Mouse (Mus musculus): Measurements from ENCODE around the gene Tsr1. TPM values are rescaled to one million over a fixed set of nuclear protein-coding genes. Genes with fewer than 3 reads are reported as not detected.
A peak's percentile ranks its signal among the peaks of the same experiment; 100 is the strongest.

Gene Tsr1
- 41.2 and 41.8 TPM in 2 replicates for polyA plus RNA-seq (2015; fragmentation: Nextera tagmentation; extraction: Ambion mirVana)

GRCm38 (mm10) chr11:74897678-74898516 lies at the start of gene Tsr1:
TSS of gene Tsr1 (plus strand) at chr11:74898071.
- Histone ChIP-seq H3K4me3 (replicated peaks) (peak within 1 kb of the TSS; percentile 79), H3K9ac (peak within 1 kb of the TSS; percentile 65), H3K36me3 (peaks cover 34% of the 10 kb centered on the region), H3K9me3 (replicated peaks) (no peaks in the 10 kb centered on the region), H3K4me2 (replicated peaks) (peak within 1 kb of the TSS; percentile 96), H3K27ac (replicated peaks) (peak within 1 kb of the TSS; percentile 86), H3K27me3 (no peaks in the 10 kb centered on the region), H3K4me1 (peaks cover 11% of the 10 kb centered on the region)
- ATAC-seq (ENCODE audit: insufficient number of reproducible peaks, low FRiP score, low TSS enrichment, low read depth): peak; percentile 80
- WGBS: under 1% methylated on average over 54 of the region's 54 CpGs

- Histone ChIP-seq H3K4me1 (peaks cover 8% of the 10 kb centered on the region), H3K9ac (no peak overlapping the region)
- WGBS: 69% methylated on average over 14 of the region's 14 CpGs
These were observed 46.7 kb upstream of the Tsr1 start for GRCm38 (mm10) chr11:74850998-74851661.

DNA sequence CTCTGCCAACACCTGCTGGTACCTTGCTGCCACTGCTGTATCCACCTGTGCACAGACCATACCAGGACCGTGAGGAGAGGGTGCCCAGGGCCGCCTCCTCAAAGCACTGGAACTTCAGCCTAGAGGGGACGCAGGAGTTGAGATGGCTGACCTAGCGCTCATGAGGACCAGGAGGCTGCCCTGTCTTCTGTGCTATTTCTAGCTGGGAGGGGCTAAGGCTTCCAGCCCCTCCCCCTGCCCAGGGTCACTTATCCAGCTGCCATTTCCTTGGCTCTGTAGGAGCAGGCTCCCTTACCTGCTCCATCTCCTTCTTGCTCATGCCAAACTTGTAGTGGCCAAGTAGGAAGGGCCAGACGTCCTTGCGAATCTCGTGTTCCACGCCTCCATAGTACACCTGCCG lies 40.1 kb upstream of the Tsr1 start:
- 83% methylated on average over 9 of the region's 9 CpGs for WGBS
- Histone ChIP-seq H3K9me3 (replicated peaks) (no peaks in the 10 kb centered on the region), H3K27ac (replicated peaks) (no peak overlapping the region), H3K36me3 (peaks cover 9% of the 10 kb centered on the region), H3K4me2 (replicated peaks) (no peak overlapping the region), H3K4me3 (replicated peaks) (no peak overlapping the region), H3K27me3 (no peaks in the 10 kb centered on the region), H3K9ac (no peak overlapping the region), H3K4me1 (no peaks in the 10 kb centered on the region)
- no peak for ATAC-seq (ENCODE audit: insufficient number of reproducible peaks, low FRiP score, low TSS enrichment, low read depth)

More at GRCm38 (mm10) chr11:74850998-74851661, 46.7 kb upstream of the Tsr1 start:
- Histone ChIP-seq H3K36me3 (peaks cover 9% of the 10 kb centered on the region), H3K9me3 (replicated peaks) (no peaks in the 10 kb centered on the region), H3K4me2 (replicated peaks) (no peak overlapping the region), H3K27me3 (no peaks in the 10 kb centered on the region), H3K27ac (replicated peaks) (no peak overlapping the region), H3K4me3 (replicated peaks) (no peak overlapping the region)
- ATAC-seq (ENCODE audit: insufficient number of reproducible peaks, low FRiP score, low TSS enrichment, low read depth): no peak

GRCm38 (mm10) chr11:74862129-74862528 lies 35.7 kb upstream of the Tsr1 start:
- Histone ChIP-seq H3K4me2 (replicated peaks) (no peak overlapping the region), H3K27ac (replicated peaks) (no peak overlapping the region), H3K36me3 (peaks cover 3% of the 10 kb centered on the region; the same call in 1 of the 2 replicates), H3K4me3 (replicated peaks) (no peak overlapping the region), H3K4me1 (peaks cover 10% of the 10 kb centered on the region; the same call in 1 of the 2 replicates), H3K9me3 (replicated peaks) (no peaks in the 10 kb centered on the region), H3K27me3 (no peaks in the 10 kb centered on the region), H3K9ac (no peak overlapping the region)
- ATAC-seq (ENCODE audit: insufficient number of reproducible peaks, low FRiP score, low TSS enrichment, low read depth): no peak
- 78% methylated on average over 5 of the region's 5 CpGs for WGBS

GRCm38 (mm10) chr11:74863471-74863870 lies 34.4 kb upstream of the Tsr1 start:
- Histone ChIP-seq H3K4me3 (replicated peaks) (no peak overlapping the region), H3K9me3 (replicated peaks) (no peaks in the 10 kb centered on the region), H3K27me3 (no peaks in the 10 kb centered on the region), H3K4me2 (replicated peaks) (no peak overlapping the region), H3K36me3 (peaks cover 11% of the 10 kb centered on the region; the same call in 1 of the 2 replicates), H3K27ac (replicated peaks) (no peak overlapping the region), H3K9ac (no peak overlapping the region), H3K4me1 (peaks cover 10% of the 10 kb centered on the region; the same call in 1 of the 2 replicates)
- WGBS: 28% methylated on average over 11 of the region's 11 CpGs
- no peak for ATAC-seq (ENCODE audit: insufficient number of reproducible peaks, low FRiP score, low TSS enrichment, low read depth)

- peaks cover 11% of the 10 kb centered on the region; the same call in 1 of the 2 replicates for H3K36me3 ChIP-seq
- WGBS: 78% methylated on average over 9 of the region's 9 CpGs
These were observed 33.5 kb upstream of the Tsr1 start for GRCm38 (mm10) chr11:74864421-74864820.

GRCm38 (mm10) chr11:74865252-74865651 lies 32.6 kb upstream of the Tsr1 start:
- Histone ChIP-seq H3K9ac (no peak overlapping the region), H3K27ac (replicated peaks) (no peak overlapping the region), H3K4me2 (replicated peaks) (no peak overlapping the region), H3K4me1 (peaks cover 10% of the 10 kb centered on the region; the same call in 1 of the 2 replicates), H3K27me3 (no peaks in the 10 kb centered on the region), H3K4me3 (replicated peaks) (no peak overlapping the region), H3K9me3 (replicated peaks) (no peaks in the 10 kb centered on the region), H3K36me3 (peaks cover 11% of the 10 kb centered on the region; the same call in 1 of the 2 replicates)
- no peak for ATAC-seq (ENCODE audit: insufficient number of reproducible peaks, low FRiP score, low TSS enrichment, low read depth)
- WGBS: 79% methylated on average over 9 of the region's 9 CpGs

More at GRCm38 (mm10) chr11:74864421-74864820, 33.5 kb upstream of the Tsr1 start:
- no peaks in the 10 kb centered on the region for H3K27me3 ChIP-seq
- H3K9ac ChIP-seq: no peak overlapping the region
- no peak overlapping the region for H3K4me3 ChIP-seq (replicated peaks)
- no peak overlapping the region for H3K27ac ChIP-seq (replicated peaks)
- ATAC-seq (ENCODE audit: insufficient number of reproducible peaks, low FRiP score, low TSS enrichment, low read depth): no peak
- H3K4me1 ChIP-seq: peaks cover 10% of the 10 kb centered on the region; the same call in 1 of the 2 replicates
- no peak overlapping the region for H3K4me2 ChIP-seq (replicated peaks)
- H3K9me3 ChIP-seq (replicated peaks): no peaks in the 10 kb centered on the region

DNA sequence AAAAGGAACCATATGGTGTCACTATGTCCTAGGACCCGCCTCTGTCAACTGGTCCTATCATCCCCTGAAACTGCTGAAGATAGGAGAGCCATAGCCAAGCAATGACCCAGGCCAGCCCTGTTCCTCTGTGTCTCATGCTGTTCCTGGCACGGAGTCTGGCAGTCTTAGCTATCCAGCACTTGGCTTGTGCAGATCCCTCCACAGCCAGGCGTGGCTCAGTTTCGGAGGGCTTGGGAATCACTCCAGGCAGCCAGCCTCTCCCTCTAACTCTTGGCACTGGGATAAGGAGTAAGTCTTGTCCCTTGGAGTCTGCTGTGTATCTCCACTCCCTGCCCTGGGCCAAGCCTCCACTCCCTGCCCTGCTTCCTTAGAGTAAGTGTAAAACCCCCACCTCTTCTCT lies 31.2 kb upstream of the Tsr1 start:
- Histone ChIP-seq H3K4me1 (peaks cover 15% of the 10 kb centered on the region; the same call in 1 of the 2 replicates), H3K27me3 (no peaks in the 10 kb centered on the region), H3K36me3 (peaks cover 11% of the 10 kb centered on the region; the same call in 1 of the 2 replicates), H3K4me2 (replicated peaks) (no peak overlapping the region), H3K27ac (replicated peaks) (0 out of 2 replicates have a peak overlapping the region, but pooled peaks have one; percentile 48), H3K9ac (no peak overlapping the region), H3K4me3 (replicated peaks) (no peak overlapping the region), H3K9me3 (replicated peaks) (no peaks in the 10 kb centered on the region)
- no peak for ATAC-seq (ENCODE audit: insufficient number of reproducible peaks, low FRiP score, low TSS enrichment, low read depth)
- 74% methylated on average over 4 of the region's 4 CpGs for WGBS

GRCm38 (mm10) chr11:74867181-74867580 lies 30.7 kb upstream of the Tsr1 start:
- peaks cover 21% of the 10 kb centered on the region for H3K4me1 ChIP-seq
- no peaks in the 10 kb centered on the region for H3K27me3 ChIP-seq
- 84% methylated on average over 2 of the region's 2 CpGs for WGBS

GRCm38 (mm10) chr11:74868046-74868760 lies 29.7 kb upstream of the Tsr1 start:
- no peaks in the 10 kb centered on the region for H3K9me3 ChIP-seq (replicated peaks)
- H3K4me1 ChIP-seq: peaks cover 22% of the 10 kb centered on the region
- no peaks in the 10 kb centered on the region for H3K27me3 ChIP-seq
- H3K9ac ChIP-seq: no peak overlapping the region
- H3K4me2 ChIP-seq (replicated peaks): no peak overlapping the region
- no peak overlapping the region for H3K4me3 ChIP-seq (replicated peaks)
- H3K36me3 ChIP-seq: peaks cover 11% of the 10 kb centered on the region; the same call in 1 of the 2 replicates
- no peak overlapping the region for H3K27ac ChIP-seq (replicated peaks)
- ATAC-seq (ENCODE audit: insufficient number of reproducible peaks, low FRiP score, low TSS enrichment, low read depth): no peak
- 85% methylated on average over 13 of the region's 13 CpGs for WGBS

More at GRCm38 (mm10) chr11:74867181-74867580, 30.7 kb upstream of the Tsr1 start:
- H3K27ac ChIP-seq (replicated peaks): peak overlapping the region; percentile 48; the same call in 1 of the 2 replicates
- H3K4me3 ChIP-seq (replicated peaks): no peak overlapping the region
- H3K4me2 ChIP-seq (replicated peaks): no peak overlapping the region
- no peak for ATAC-seq (ENCODE audit: insufficient number of reproducible peaks, low FRiP score, low TSS enrichment, low read depth)
- no peaks in the 10 kb centered on the region for H3K9me3 ChIP-seq (replicated peaks)
- H3K36me3 ChIP-seq: peaks cover 11% of the 10 kb centered on the region; the same call in 1 of the 2 replicates
- H3K9ac ChIP-seq: no peak overlapping the region
